ENCODE assay signal across 10 mouse cellular contexts in the genomic region with DNA sequence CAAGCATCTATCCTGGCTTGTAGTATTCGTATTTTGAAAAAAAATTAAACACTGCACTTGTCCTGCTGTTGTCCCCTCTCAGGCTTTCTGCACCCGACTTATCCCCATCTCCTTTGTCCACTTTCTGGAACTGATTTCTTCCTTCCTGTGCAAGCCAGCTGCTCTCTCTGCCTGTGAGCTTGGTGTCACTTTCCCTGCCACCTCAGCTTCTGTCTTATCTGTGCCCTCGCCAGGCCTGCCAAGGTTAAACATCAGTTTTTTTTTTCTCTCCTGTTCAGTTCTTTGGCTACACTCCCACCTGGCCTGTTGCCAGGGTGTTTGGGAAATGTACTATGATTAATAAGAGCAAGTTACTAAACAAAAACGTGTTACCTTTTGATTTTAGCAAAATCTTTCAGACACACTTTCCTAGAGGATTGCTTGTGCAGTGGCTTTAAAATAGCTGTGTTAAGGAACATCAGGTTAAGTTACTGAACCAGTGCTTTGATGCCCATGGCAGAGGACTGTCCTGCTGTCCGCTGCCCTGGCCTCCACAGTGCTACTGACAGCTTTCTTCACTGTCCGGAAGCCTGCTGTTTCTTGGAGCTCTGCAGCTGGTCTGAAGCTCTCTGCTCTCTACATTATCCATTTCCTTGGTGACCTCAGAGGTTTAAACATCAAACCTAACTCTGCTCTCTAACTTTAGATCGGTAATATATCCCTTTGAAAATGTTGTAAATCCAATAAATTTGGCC. TPM values are rescaled to one million over a fixed set of nuclear protein-coding genes. Genes with fewer than 3 reads are reported as not detected.
DNase-seq lines count a peak whose midpoint lies in the region; ATAC-seq and TF ChIP-seq lines count a peak whose summit lies in the region.
"Had no signal": no experiment of that assay in that cellular context is flagged by ENCODE, and none has a peak within 500 bp of the region (broad histone marks: within the 10 kb centered on the region; RNA-seq: fewer than 3 reads in every experiment).

No protein-coding gene starts in this region.

- H3K9ac ChIP-seq in heart, postnatal 0 days (replicated peaks; ENCODE audit: low read depth, low read length): no peak overlapping the region

- no peak for TF ChIP-seq CTCF in heart, postnatal 0 days (IDR thresholded peaks at IDR 0.05; ENCODE audit: low read depth)

- DNase-seq in right cerebral cortex, postnatal 14 days: peak; percentile 41
- DNase-seq in right cerebral cortex, adult 2 months (ENCODE audit: low spot score in 2 of 2): no peak
- DNase-seq in cerebellum, adult 9-10 months: peak; percentile 81
- peak; percentile 86 for DNase-seq in heart, postnatal 0 days (ENCODE audit: low spot score)
- DNase-seq in lung, postnatal 25 days (ENCODE audit: low spot score): peak; percentile 34

- 0 out of 2 replicates have a peak, but pooled peaks cover 3% of the 10 kb centered on the region for H3K4me1 ChIP-seq in heart, postnatal 0 days (ENCODE audit: control insufficient read depth, insufficient read depth)

- peak overlapping the region; percentile 84 for H3K27ac ChIP-seq in heart, postnatal 0 days (ENCODE audit: low read depth)
- H3K27ac ChIP-seq: macrophage had no signal

- no peak overlapping the region for H3K4me2 ChIP-seq in heart, postnatal 0 days (ENCODE audit: low read depth, low read length)

- H3K9me3 ChIP-seq in heart, postnatal 0 days (replicated peaks; ENCODE audit: control insufficient read depth, low read length): no peaks in the 10 kb centered on the region

- H3K27me3 ChIP-seq in heart, postnatal 0 days (ENCODE audit: control insufficient read depth, insufficient read depth, low read length): no peaks in the 10 kb centered on the region

- H3K36me3 ChIP-seq in heart, postnatal 0 days (replicated peaks; ENCODE audit: control insufficient read depth, insufficient read depth, low read length): no peaks in the 10 kb centered on the region

- H3K4me3 ChIP-seq in heart, postnatal 0 days (ENCODE audit: low read depth, low read length): no peak overlapping the region
- H3K4me3 ChIP-seq: erythroblast, embryonic 14.5 days had no signal

- peak; percentile 90 for ATAC-seq in heart, postnatal 0 days (ENCODE audit: insufficient read depth, low read depth)
- no peak for ATAC-seq in CD4-positive, CD25-positive, alpha-beta regulatory T cell, adult 4 months
- ATAC-seq in frontal cortex, adult (ENCODE audit: low TSS enrichment): no peak
- no peak for ATAC-seq in megakaryocyte, adult 5-6 weeks (ENCODE audit: poor library complexity, severe bottlenecking)

- no peak for TF ChIP-seq EP300 in heart, postnatal 0 days (IDR thresholded peaks at IDR 0.05; ENCODE audit: low read depth)

- WGBS in heart, postnatal 0 days: 13% methylated on average over 7 of the region's 7 CpGs

RNA-seq across cellular contexts. Expression of gene Mab21l1, which starts 11.7 kb away (rescaled TPM):
- total RNA-seq in heart, postnatal 0 days (2014; rRNA removed; ENCODE audit: low replicate concordance): not detected in 2 replicates
- 0.27 and 0.33 TPM in 2 replicates for polyA plus RNA-seq in heart, postnatal 0 days (2015; fragmentation: Nextera tagmentation; extraction: Ambion mirVana)
- under 1 TPM in 1 of 2 experiments, not detected in 1; 0.28 TPM for polyA plus RNA-seq in CD4-positive, CD25-positive, alpha-beta regulatory T cell, adult 4 months (2017; shearing (Covaris generic))
- not detected in 2 replicates for total RNA-seq in megakaryocyte, adult 5-6 weeks (2015)
- total RNA-seq in megakaryocyte, adult 5-6 weeks (2017): not detected in 2 replicates
- polyA plus RNA-seq: erythroblast, embryonic 14.5 days; macrophage had no signal

Comparison
In these comparisons a context has a peak if more than half of its experiments do, and no peak if none do; other contexts are left out.
1. DNase-seq: peak in right cerebral cortex, postnatal 14 days (single experiment), cerebellum, adult 9-10 months (single experiment), heart, postnatal 0 days (single experiment) and lung, postnatal 25 days (single experiment); none in right cerebral cortex, adult 2 months (0 of 2).